ENCODE assay signal across 10 mouse cellular contexts in genomic region chr14:124742491-124742890, GRCm38 (mm10).
DNase-seq lines count a peak whose midpoint lies in the region; ATAC-seq and TF ChIP-seq lines count a peak whose summit lies in the region.
"Had no signal": no experiment of that assay in that cellular context is flagged by ENCODE, and none has a peak within 500 bp of the region (broad histone marks: within the 10 kb centered on the region; RNA-seq: fewer than 3 reads in every experiment).

No protein-coding gene starts in this region.

- DNase-seq in heart, adult 11 months: peak; percentile 89
- DNase-seq in heart, postnatal 25 days (ENCODE audit: low spot score): no peak
- peak; percentile 68 for DNase-seq in cerebellum, adult 8-10 months
- DNase-seq in left cerebral cortex, adult 11 months (ENCODE audit: low spot score): peak; percentile 4
- DNase-seq in stomach, postnatal 0 days (ENCODE audit: low spot score): peak; percentile 29
- no peak for DNase-seq in thymus, postnatal 4 days
- DNase-seq in urinary bladder, postnatal 4 days (ENCODE audit: low spot score in 2 of 2): no peak

- H3K9ac ChIP-seq in heart, embryonic 12.5 days: no peak overlapping the region
- no peak overlapping the region for H3K9ac ChIP-seq in stomach, postnatal 0 days (ENCODE audit: low read length)

- H3K27ac ChIP-seq in heart, embryonic 12.5 days (ENCODE audit: poor library complexity, severe bottlenecking): peak overlapping the region; percentile 79
- H3K27ac ChIP-seq in stomach, postnatal 0 days (replicated peaks): no peak overlapping the region
- H3K27ac ChIP-seq: macrophage had no signal

- H3K9me3 ChIP-seq in heart, embryonic 12.5 days (replicated peaks): 0 out of 2 replicates have a peak, but pooled peaks cover 2% of the 10 kb centered on the region
- no peaks in the 10 kb centered on the region for H3K9me3 ChIP-seq in stomach, postnatal 0 days (ENCODE audit: control insufficient read depth, low read length)

- no peak overlapping the region for H3K4me3 ChIP-seq in heart, embryonic 12.5 days
- no peak overlapping the region for H3K4me3 ChIP-seq in stomach, postnatal 0 days (ENCODE audit: low read depth, low read length)
- H3K4me3 ChIP-seq: erythroblast, embryonic 14.5 days had no signal

- H3K4me2 ChIP-seq in heart, embryonic 12.5 days: peak overlapping the region; percentile 12; the same call in 1 of the 2 replicates
- H3K4me2 ChIP-seq in stomach, postnatal 0 days (replicated peaks; ENCODE audit: low read depth): no peak overlapping the region

- TF ChIP-seq EP300 in stomach, postnatal 0 days (optimal IDR thresholded peaks at IDR 0.05): no peak

- ATAC-seq in heart, embryonic 12.5 days (ENCODE audit: insufficient number of reproducible peaks, low FRiP score): peak; percentile 80
- ATAC-seq in stomach, postnatal 0 days (ENCODE audit: low FRiP score, low TSS enrichment): peak; percentile 32; the same call in 1 of the 2 replicates

- intact Hi-C loops in heart, postnatal 25 days (cut with DNase I): loop anchor here (5.0 kb wide), 1 partner anchor 330 kb away; no protein-coding TSS in a partner anchor

- WGBS in heart, embryonic 12.5 days: 15% methylated on average over 2 of the region's 2 CpGs
- 40% methylated on average over 2 of the region's 2 CpGs for WGBS in stomach, postnatal 0 days

- peak; percentile 68 for TF ChIP-seq CTCF in stomach, postnatal 0 days (IDR thresholded peaks at IDR 0.05; ENCODE audit: low read depth)

- H3K36me3 ChIP-seq in heart, embryonic 12.5 days: no peaks in the 10 kb centered on the region
- H3K36me3 ChIP-seq in stomach, postnatal 0 days (ENCODE audit: control insufficient read depth, insufficient read depth, low read length): no peaks in the 10 kb centered on the region

- H3K27me3 ChIP-seq in heart, embryonic 12.5 days (replicated peaks): no peaks in the 10 kb centered on the region
- no peaks in the 10 kb centered on the region for H3K27me3 ChIP-seq in stomach, postnatal 0 days (ENCODE audit: control insufficient read depth, insufficient read depth, low read length)

- H3K4me1 ChIP-seq in heart, embryonic 12.5 days (replicated peaks): peaks cover 3% of the 10 kb centered on the region; the same call in 1 of the 2 replicates
- H3K4me1 ChIP-seq in stomach, postnatal 0 days (replicated peaks; ENCODE audit: control insufficient read depth, insufficient read depth): no peaks in the 10 kb centered on the region

Comparison
In these comparisons a context has a peak if more than half of its experiments do, and no peak if none do; other contexts are left out.
1. DNase-seq: peak in heart, adult 11 months (single experiment), cerebellum, adult 8-10 months (single experiment), left cerebral cortex, adult 11 months (single experiment) and stomach, postnatal 0 days (single experiment); none in heart, postnatal 25 days (single experiment), thymus, postnatal 4 days (single experiment) and urinary bladder, postnatal 4 days (0 of 2).